Mouse (Mus musculus) midbrain, embryonic 12.5 days (tissue): Measurements from ENCODE around the gene Ahsa1. TPM values are rescaled to one million over a fixed set of nuclear protein-coding genes. Genes with fewer than 3 reads are reported as not detected.
"Not testable (repeated sequence)": the region's sequence is repeated elsewhere in the genome, so short reads cannot be mapped to it uniquely, and the experiment has no call there.

Experiments
- ATAC-seq: fragments of 200-750 bp; cut with Nextera tagmentation; 2 replicates; pipeline ENCODE4 v1.8.0; 2017; ENCODE audit warnings: low read depth, moderate TSS enrichment, moderate library complexity; ENCODE audit not compliant: low FRiP score
- H3K27ac ChIP-seq: fragments of 300-500 bp; sonication (generic); replicated peaks from 2 replicates; pipeline ENCODE4 v1.5.1; 2016; ENCODE audit warnings: mild to moderate bottlenecking
- H3K27me3 ChIP-seq: fragments of 300-500 bp; sonication (generic); 2 replicates; pipeline ENCODE4 v1.6.1; 2016; ENCODE audit warnings: mild to moderate bottlenecking
- H3K36me3 ChIP-seq: fragments of 300-500 bp; sonication (generic); 2 replicates; pipeline ENCODE4 v1.6.1; 2016
- H3K4me1 ChIP-seq: fragments of 300-500 bp; sonication (generic); 2 replicates; pipeline ENCODE4 v1.6.1; 2016
- H3K4me2 ChIP-seq: fragments of 300-500 bp; sonication (generic); replicated peaks from 2 replicates; pipeline ENCODE4 v1.6.1; 2016; ENCODE audit warnings: mild to moderate bottlenecking, moderate library complexity
- H3K4me3 ChIP-seq: fragments of 300-500 bp; sonication (generic); 2 replicates; pipeline ENCODE4 v1.5.1; 2016; ENCODE audit warnings: mild to moderate bottlenecking
- H3K9ac ChIP-seq: fragments of 300-500 bp; sonication (generic); replicated peaks from 2 replicates; pipeline ENCODE4 v1.6.1; 2016; ENCODE audit warnings: mild to moderate bottlenecking, moderate library complexity
- H3K9me3 ChIP-seq: fragments of 300-500 bp; sonication (generic); 2 replicates; pipeline ENCODE4 v1.6.1; 2016; ENCODE audit warnings: mild to moderate bottlenecking
- WGBS: fragments of 180-500 bp; shearing (Covaris S2); methylation state at CpG from one replicate; pipeline ENCODE4 v1.1.7; 2016; 5-methylcytosine and 5-hydroxymethylcytosine counted together
- polyA plus RNA-seq: library from polyadenylated mRNA; unstranded; fragments of >200 nt; fragmentation: Nextera tagmentation; extraction: Ambion mirVana; gene quantifications from 2 replicates; pipeline ENCODE4 v1.2.1, GENCODE M21; 2016

Ahsa1 gene
- polyA plus RNA-seq, 1 experiment from 2014 or later, result 195 TPM

DNA sequence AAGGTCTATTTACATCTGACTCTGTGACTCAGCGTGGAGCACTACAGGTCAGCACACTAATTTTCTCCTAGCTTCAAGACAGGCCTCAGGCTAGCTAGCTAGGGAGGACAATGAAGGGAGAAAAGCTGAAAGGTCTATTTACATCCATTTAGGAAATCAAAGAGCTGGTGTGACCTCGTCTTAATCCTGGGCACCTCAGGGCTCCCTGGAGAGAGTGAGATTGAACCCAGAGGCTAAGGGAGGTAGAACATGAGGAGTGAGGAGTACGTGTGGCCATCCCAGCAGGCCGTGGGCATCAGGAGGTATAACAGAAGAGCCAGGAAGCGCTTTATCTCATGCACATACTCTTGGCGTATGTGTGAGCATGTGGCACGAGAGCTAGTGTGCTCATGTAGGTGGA lies 17.4 kb downstream of the Ahsa1 start:
- H3K4me2 ChIP-seq, result no peak overlapping the region
- H3K27ac ChIP-seq, result no peak overlapping the region
- H3K27me3 ChIP-seq, result peaks cover 7% of the 10 kb centered on the region
- 0 out of 2 replicates have a peak, but pooled peaks cover 2% of the 10 kb centered on the region for H3K4me1 ChIP-seq
- WGBS, result 56% methylated on average over 7 of the region's 7 CpGs
- H3K9ac ChIP-seq, result no peak overlapping the region
- no peak for ATAC-seq
- no peaks in the 10 kb centered on the region for H3K36me3 ChIP-seq
- no peak overlapping the region for H3K4me3 ChIP-seq
- no peaks in the 10 kb centered on the region for H3K9me3 ChIP-seq

GRCm38 (mm10) chr12:87284268-87284667 lies 18.0 kb downstream of the Ahsa1 start:
- no peak overlapping the region for H3K4me2 ChIP-seq
- no peak overlapping the region for H3K27ac ChIP-seq
- H3K9ac ChIP-seq, result no peak overlapping the region
- 79% methylated on average over 4 of the region's 4 CpGs for WGBS
- H3K4me3 ChIP-seq, result no peak overlapping the region
- peaks cover 7% of the 10 kb centered on the region for H3K27me3 ChIP-seq
- H3K4me1 ChIP-seq, result no peaks in the 10 kb centered on the region
- H3K36me3 ChIP-seq, result no peaks in the 10 kb centered on the region
- no peak for ATAC-seq
- H3K9me3 ChIP-seq, result no peaks in the 10 kb centered on the region

GRCm38 (mm10) chr12:87284726-87285125 lies 18.4 kb downstream of the Ahsa1 start:
- H3K9ac ChIP-seq, result no peak overlapping the region
- H3K9me3 ChIP-seq, result no peaks in the 10 kb centered on the region
- H3K27ac ChIP-seq, result no peak overlapping the region
- no peak overlapping the region for H3K4me2 ChIP-seq
- ATAC-seq, result no peak
- no peaks in the 10 kb centered on the region for H3K36me3 ChIP-seq
- no peaks in the 10 kb centered on the region for H3K4me1 ChIP-seq
- 88% methylated on average over 5 of the region's 5 CpGs for WGBS
- H3K27me3 ChIP-seq, result peaks cover 5% of the 10 kb centered on the region
- no peak overlapping the region for H3K4me3 ChIP-seq

GRCm38 (mm10) chr12:87289100-87289499 lies 22.8 kb downstream of the Ahsa1 start:
- ATAC-seq, result no peak
- no peaks in the 10 kb centered on the region for H3K9me3 ChIP-seq
- H3K36me3 ChIP-seq, result no peaks in the 10 kb centered on the region
- no peak overlapping the region for H3K4me2 ChIP-seq
- no peak overlapping the region for H3K27ac ChIP-seq
- H3K4me1 ChIP-seq, result no peaks in the 10 kb centered on the region
- WGBS, result 93% methylated on average over 5 of the region's 5 CpGs
- H3K9ac ChIP-seq, result no peak overlapping the region
- H3K4me3 ChIP-seq, result no peak overlapping the region
- H3K27me3 ChIP-seq, result no peaks in the 10 kb centered on the region

GRCm38 (mm10) chr12:87293934-87294333 lies 27.7 kb downstream of the Ahsa1 start:
- Histone ChIP-seq H3K27me3 (peaks cover 10% of the 10 kb centered on the region), H3K27ac (no peak overlapping the region), H3K4me1 (no peaks in the 10 kb centered on the region), H3K9me3 (no peaks in the 10 kb centered on the region), H3K9ac (no peak overlapping the region), H3K4me2 (no peak overlapping the region), H3K4me3 (no peak overlapping the region), H3K36me3 (no peaks in the 10 kb centered on the region)
- 79% methylated on average over 6 of the region's 6 CpGs for WGBS
- 0 out of 2 replicates have a peak, but pooled peaks have one; percentile 6 for ATAC-seq

DNA sequence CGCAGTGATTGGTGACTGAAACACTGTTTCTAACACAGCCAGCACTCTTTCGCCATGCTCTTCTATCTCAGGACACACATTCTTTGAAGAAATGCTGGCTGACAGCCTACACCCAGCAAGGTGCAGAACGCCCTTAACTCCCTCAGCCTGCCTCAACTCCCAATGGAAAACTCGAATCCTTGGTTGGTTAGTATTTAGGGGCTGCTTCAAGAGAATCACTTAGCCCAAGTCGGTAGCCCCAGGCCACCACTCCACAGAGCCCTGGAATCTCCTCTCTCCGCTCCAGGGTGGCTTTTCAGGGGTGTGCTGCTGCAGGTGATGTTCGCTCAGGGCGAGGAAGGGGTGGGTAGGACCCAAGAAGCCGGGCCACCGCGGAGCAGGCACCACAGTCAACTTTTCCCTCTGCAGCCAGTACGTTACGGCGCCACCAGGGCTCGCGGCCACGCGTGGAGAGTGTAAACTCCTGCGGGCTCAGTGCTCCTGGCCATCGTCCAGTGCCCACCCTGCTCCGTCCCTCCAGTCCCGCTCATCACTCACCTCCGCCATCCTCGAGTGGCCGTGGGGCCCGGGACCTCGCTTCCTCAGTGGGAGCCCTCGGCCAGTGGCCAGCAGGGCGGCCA lies 32.9 kb downstream of the Ahsa1 start:
- Histone ChIP-seq H3K9ac (peak overlapping the region; percentile 64), H3K27ac (no peak overlapping the region), H3K9me3 (no peaks in the 10 kb centered on the region), H3K4me2 (peak overlapping the region; percentile 97), H3K4me3 (peak overlapping the region; percentile 74), H3K36me3 (no peaks in the 10 kb centered on the region), H3K4me1 (peaks cover 13% of the 10 kb centered on the region), H3K27me3 (peaks cover 43% of the 10 kb centered on the region)
- ATAC-seq, result no peak; the same call in 1 of the 2 replicates
- 10% methylated on average over 27 of the region's 29 CpGs for WGBS

DNA sequence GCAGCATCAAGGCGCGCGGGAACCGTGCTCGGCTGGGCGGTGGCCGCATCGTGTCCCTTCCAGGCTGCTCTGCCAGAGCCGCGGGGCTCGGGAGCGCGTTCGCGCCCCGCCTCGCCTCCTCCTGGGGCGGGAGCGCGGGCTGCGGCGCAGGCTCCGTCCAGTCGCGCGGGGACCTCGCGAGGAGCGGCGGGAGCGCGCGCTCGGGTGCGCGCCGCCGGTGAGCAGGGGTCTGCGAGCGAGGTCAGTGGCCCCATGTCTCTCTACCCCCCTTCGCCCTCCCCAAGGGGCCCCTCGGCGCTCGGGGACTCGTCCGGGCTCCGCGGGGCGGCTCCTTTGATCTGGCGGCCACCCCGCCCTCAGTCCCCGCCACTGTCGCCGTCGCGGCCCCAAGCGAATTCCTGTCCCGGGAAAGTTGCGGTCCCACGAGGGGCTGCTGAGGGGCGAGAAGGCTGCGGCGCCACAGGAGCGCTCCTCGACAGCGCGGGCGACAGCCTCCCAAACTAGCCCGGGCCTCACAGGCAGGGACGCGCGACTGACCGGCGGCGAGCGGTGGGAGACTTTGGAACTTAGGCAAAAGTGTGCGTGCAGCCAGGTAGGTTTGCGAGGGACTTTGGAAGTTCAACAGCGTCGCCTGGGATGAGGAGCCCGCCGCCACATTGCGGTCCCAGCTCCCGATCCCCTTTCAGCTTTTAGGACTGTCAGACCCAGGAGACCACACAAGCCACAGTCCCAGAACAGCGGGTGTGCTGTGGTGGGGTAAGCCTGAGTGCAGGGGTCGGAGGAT lies 33.6 kb downstream of the Ahsa1 start, which contains the start of gene Ism2:
Gene Ism2, minus strand, starts transcription at position 49 of the 784 bp plus-strand sequence.
- ATAC-seq, result peak; percentile 82
- no peak within 1 kb of the TSS for H3K27ac ChIP-seq
- peaks cover 13% of the 10 kb centered on the region for H3K4me1 ChIP-seq
- H3K4me2 ChIP-seq, result peak within 1 kb of the TSS; percentile 97
- H3K36me3 ChIP-seq, result no peaks in the 10 kb centered on the region
- peak within 1 kb of the TSS; percentile 74 for H3K4me3 ChIP-seq
- H3K27me3 ChIP-seq, result peaks cover 43% of the 10 kb centered on the region
- peak within 1 kb of the TSS; percentile 64 for H3K9ac ChIP-seq
- WGBS, result under 1% methylated on average over 79 of the region's 86 CpGs
- H3K9me3 ChIP-seq, result no peaks in the 10 kb centered on the region

DNA sequence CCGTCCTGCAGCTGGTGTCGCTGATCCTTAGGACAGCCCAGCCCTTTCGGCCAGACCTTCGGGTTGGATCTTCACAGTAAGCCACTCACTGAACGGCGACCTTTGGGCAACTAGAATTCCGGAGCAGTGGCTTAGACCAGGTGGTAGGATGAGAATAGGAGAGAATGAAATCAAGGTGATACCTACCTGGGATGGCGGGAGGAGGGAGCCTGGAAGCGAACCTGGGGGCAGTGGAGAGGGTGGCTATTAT lies 34.1 kb downstream of the Ahsa1 start:
- Histone ChIP-seq H3K4me3 (peak overlapping the region; percentile 74), H3K9ac (no peak overlapping the region), H3K27me3 (peaks cover 43% of the 10 kb centered on the region), H3K4me2 (peak overlapping the region; percentile 97), H3K4me1 (peaks cover 13% of the 10 kb centered on the region), H3K27ac (no peak overlapping the region), H3K9me3 (no peaks in the 10 kb centered on the region), H3K36me3 (no peaks in the 10 kb centered on the region)
- peak; percentile 31; the same call in 1 of the 2 replicates for ATAC-seq
- 2% methylated on average over 9 of the region's 9 CpGs for WGBS

DNA sequence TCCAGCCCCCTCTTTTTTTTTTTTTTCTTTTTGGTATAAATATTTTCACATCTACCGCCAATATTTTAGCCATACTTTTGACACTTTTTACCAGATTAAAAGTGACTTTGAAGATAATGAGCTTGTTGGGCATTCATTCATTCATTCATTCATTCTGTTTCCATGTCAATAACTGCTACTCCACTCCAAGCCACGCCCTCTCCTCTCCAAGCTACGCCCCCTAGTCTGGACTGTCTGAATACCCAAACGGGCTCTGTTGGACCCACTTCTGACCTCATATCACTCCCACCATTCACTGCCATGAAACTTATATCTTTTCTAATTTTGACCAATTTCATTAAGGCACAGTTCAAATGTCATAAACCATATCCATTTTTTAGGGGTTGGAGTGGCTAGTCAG lies 34.9 kb downstream of the Ahsa1 start:
- Histone ChIP-seq H3K27me3 (peaks cover 43% of the 10 kb centered on the region), H3K4me3 (no peak overlapping the region), H3K27ac (no peak overlapping the region), H3K9ac (no peak overlapping the region), H3K4me2 (no peak overlapping the region), H3K4me1 (peaks cover 13% of the 10 kb centered on the region), H3K9me3 (no peaks in the 10 kb centered on the region), H3K36me3 (no peaks in the 10 kb centered on the region)
- no peak for ATAC-seq
- 40% methylated on average over 4 of the region's 4 CpGs for WGBS

DNA sequence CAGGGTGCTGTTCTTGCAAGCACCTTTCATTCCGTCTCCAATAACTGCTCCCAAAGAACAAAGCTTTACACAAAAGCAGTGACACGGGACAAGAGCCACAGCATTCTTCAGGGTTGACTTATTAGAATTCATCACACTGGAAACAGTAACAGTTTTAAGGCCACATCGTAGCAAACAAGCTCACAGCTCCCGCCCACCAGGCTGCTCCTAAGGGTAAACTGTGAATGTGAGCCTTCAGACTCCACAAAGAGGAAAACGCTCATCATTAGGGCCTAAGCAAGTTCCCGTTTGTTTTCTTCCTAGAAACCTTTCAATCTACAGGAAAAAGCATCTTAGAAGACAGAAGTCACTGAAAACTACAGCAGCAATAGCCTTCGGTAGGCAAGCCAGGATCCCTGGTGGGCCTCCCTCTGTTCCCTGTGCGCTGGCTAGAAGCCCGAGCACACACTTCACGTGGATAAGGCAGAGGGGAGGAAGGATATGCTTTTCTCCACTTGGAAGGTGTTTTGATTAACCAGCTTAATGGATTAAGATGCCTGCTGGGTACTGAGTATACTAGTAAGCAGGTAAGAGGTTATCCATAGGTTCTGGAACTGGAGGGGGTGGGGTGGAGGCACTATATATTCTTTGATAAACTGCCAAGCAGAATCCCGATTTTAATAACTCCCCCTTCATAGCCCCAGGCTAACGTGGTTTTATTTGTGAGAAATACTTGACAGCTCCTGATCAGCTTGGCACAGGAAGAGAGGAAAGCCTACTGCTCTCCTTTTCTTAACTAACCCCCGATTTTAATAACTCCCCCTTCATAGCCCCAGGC lies 39.7 kb downstream of the Ahsa1 start:
- Histone ChIP-seq H3K27me3 (peaks cover 12% of the 10 kb centered on the region), H3K27ac (no peak overlapping the region), H3K4me3 (no peak overlapping the region), H3K9me3 (no peaks in the 10 kb centered on the region), H3K4me1 (no peaks in the 10 kb centered on the region; the same call in none of the 2 replicates), H3K4me2 (no peak overlapping the region), H3K36me3 (peaks cover 18% of the 10 kb centered on the region), H3K9ac (no peak overlapping the region)
- 44% methylated on average over 13 of the region's 13 CpGs for WGBS
- no peak for ATAC-seq

- not testable (repeated sequence) for H3K4me2 ChIP-seq, H3K27me3 ChIP-seq, H3K27ac ChIP-seq, H3K9ac ChIP-seq, ATAC-seq, H3K4me1 ChIP-seq, H3K9me3 ChIP-seq, H3K4me3 ChIP-seq
- 88% methylated on average over 4 of the region's 4 CpGs for WGBS
- peaks cover 18% of the 10 kb centered on the region for H3K36me3 ChIP-seq
Observed at GRCm38 (mm10) chr12:87306584-87306844, 40.2 kb downstream of the Ahsa1 start.

- H3K27ac ChIP-seq, result no peak overlapping the region
- peaks cover 28% of the 10 kb centered on the region for H3K36me3 ChIP-seq
- no peak overlapping the region for H3K4me3 ChIP-seq
- WGBS, result 62% methylated on average over 2 of the region's 2 CpGs
- no peaks in the 10 kb centered on the region for H3K4me1 ChIP-seq
- ATAC-seq, result no peak
- H3K27me3 ChIP-seq, result no peaks in the 10 kb centered on the region
- H3K9ac ChIP-seq, result no peak overlapping the region
- H3K4me2 ChIP-seq, result no peak overlapping the region
- H3K9me3 ChIP-seq, result no peaks in the 10 kb centered on the region
Observed at GRCm38 (mm10) chr12:87313098-87313497, 46.8 kb downstream of the Ahsa1 start.
